Mouse (Mus musculus): ENCODE results near the gene Ehd3. TPM values are rescaled to one million over a fixed set of nuclear protein-coding genes. Genes with fewer than 3 reads are reported as not detected.

Gene Ehd3
- 20.1 and 20.9 TPM in 2 replicates for polyA plus RNA-seq (2015; fragmentation: Nextera tagmentation; extraction: Ambion mirVana)

GRCm38 (mm10) chr17:73803521-73804184 lies at the start of gene Ehd3:
TSS of gene Ehd3 (plus strand) at chr17:73804134.
- no peaks in the 10 kb centered on the region for H3K36me3 ChIP-seq
- H3K27ac ChIP-seq (replicated peaks) = peak within 1 kb of the TSS; percentile 90
- peaks cover 23% of the 10 kb centered on the region for H3K4me1 ChIP-seq (replicated peaks)
- 93% methylated on average over 5 of the region's 5 CpGs for WGBS
- peak within 1 kb of the TSS; percentile 81 for H3K9ac ChIP-seq
- ATAC-seq (ENCODE audit: low read depth) = no peak
- H3K4me2 ChIP-seq = peak within 1 kb of the TSS; percentile 83
- H3K27me3 ChIP-seq = no peaks in the 10 kb centered on the region
- peak within 1 kb of the TSS; percentile 57 for H3K4me3 ChIP-seq
- H3K9me3 ChIP-seq = no peaks in the 10 kb centered on the region

DNA sequence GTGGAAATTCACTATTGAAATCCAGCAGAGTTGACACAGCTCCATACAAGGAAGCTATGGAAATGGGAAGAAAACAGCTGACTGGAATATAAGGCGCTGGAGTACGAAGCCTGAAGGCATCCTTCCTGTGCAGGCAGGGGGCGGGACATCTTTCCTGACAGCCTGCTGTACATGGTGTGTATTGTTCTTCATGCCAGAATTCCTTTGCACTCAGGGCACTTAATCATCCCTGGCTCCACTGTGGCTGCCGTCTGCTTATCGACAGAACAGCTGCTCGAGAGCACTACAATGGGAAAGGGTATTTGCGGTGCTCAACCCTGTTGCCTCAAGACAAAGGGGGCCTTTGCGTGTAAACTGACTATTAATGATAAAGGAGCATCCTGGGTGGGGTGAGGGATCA lies 33.0 kb upstream of the Ehd3 start:
- no peak overlapping the region for H3K4me3 ChIP-seq
- ATAC-seq (ENCODE audit: low read depth) = peak; percentile 89
- H3K27me3 ChIP-seq = no peaks in the 10 kb centered on the region
- peak overlapping the region; percentile 38 for H3K27ac ChIP-seq (replicated peaks)
- no peak overlapping the region for H3K9ac ChIP-seq
- peak overlapping the region; percentile 19; the same call in 1 of the 2 replicates for H3K4me2 ChIP-seq
- peaks cover 12% of the 10 kb centered on the region for H3K4me1 ChIP-seq (replicated peaks)
- 12% methylated on average over 8 of the region's 8 CpGs for WGBS
- H3K9me3 ChIP-seq = no peaks in the 10 kb centered on the region; the same call in 1 of the 2 replicates
- H3K36me3 ChIP-seq = no peaks in the 10 kb centered on the region

DNA sequence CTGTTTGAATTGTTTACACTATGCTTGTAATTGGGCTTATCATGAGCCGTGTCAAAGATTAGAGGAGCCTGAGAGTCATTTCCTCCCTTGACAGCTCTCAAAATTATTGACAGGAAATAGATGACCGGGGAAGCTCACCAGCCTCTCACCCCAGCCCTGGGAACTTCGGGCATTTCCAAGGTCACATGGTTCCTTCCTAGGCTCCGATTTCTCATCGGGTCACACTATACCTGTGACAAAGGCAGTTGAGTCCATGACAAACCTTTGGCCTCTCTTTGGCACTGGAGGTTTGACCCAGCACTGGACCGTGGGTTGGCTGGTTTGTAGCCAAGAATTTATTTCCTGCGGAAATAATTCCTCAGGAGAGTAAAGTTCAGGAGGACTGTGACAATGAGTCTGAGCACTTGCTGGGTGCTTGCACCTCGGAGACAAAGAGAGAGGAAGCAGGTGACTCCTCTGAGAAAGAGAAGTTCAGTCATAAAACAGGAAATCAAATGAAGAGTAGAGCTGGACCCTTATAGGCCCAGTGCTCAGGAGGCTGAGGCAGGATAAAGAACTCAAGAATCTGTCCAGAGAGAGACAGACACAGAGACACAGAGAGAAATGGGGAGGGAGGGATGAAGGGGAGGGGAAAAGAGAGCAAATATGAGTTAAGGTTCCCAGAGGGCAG lies 17.2 kb upstream of the Ehd3 start:
- Histone ChIP-seq H3K4me1 (replicated peaks) (peaks cover 11% of the 10 kb centered on the region), H3K36me3 (no peaks in the 10 kb centered on the region), H3K27ac (replicated peaks) (no peak overlapping the region), H3K4me2 (no peak overlapping the region), H3K27me3 (no peaks in the 10 kb centered on the region), H3K9ac (no peak overlapping the region), H3K9me3 (no peaks in the 10 kb centered on the region), H3K4me3 (no peak overlapping the region)
- ATAC-seq (ENCODE audit: low read depth) = no peak
- 77% methylated on average over 8 of the region's 8 CpGs for WGBS

GRCm38 (mm10) chr17:73790284-73791020 lies 13.5 kb upstream of the Ehd3 start:
- Histone ChIP-seq H3K27me3 (no peaks in the 10 kb centered on the region), H3K4me1 (replicated peaks) (peaks cover 11% of the 10 kb centered on the region), H3K4me3 (no peak overlapping the region), H3K9me3 (no peaks in the 10 kb centered on the region), H3K9ac (no peak overlapping the region), H3K36me3 (no peaks in the 10 kb centered on the region), H3K4me2 (no peak overlapping the region), H3K27ac (replicated peaks) (peak overlapping the region; percentile 46; the same call in 1 of the 2 replicates)
- WGBS = 29% methylated on average over 12 of the region's 12 CpGs
- no peak for ATAC-seq (ENCODE audit: low read depth)

GRCm38 (mm10) chr17:73796789-73797188 lies 7.1 kb upstream of the Ehd3 start:
- Histone ChIP-seq H3K4me3 (no peak overlapping the region), H3K9me3 (no peaks in the 10 kb centered on the region), H3K27ac (replicated peaks) (no peak overlapping the region), H3K4me2 (no peak overlapping the region), H3K27me3 (no peaks in the 10 kb centered on the region), H3K36me3 (no peaks in the 10 kb centered on the region), H3K4me1 (replicated peaks) (no peaks in the 10 kb centered on the region), H3K9ac (no peak overlapping the region)
- ATAC-seq (ENCODE audit: low read depth) = no peak
- WGBS = 68% methylated on average over 6 of the region's 6 CpGs

DNA sequence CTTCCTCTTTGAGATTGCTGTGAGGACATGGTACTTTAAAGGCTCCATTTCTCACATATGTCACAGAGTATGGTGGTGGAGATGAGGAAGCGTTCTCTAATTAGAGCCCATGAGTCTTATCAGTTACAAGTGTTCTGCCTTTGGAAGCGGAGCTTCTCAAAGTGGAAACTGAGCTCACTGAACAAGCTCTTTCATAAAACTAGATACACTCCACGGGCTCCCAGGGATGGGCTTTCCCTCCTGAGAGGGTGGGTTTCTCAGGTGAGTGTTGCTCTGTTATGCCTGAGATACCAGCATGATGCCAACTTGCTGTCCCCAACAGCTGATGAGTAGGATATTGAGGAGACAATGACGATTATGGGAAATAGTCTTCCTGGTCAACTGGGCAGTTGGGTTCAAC lies 6.2 kb upstream of the Ehd3 start:
- ATAC-seq (ENCODE audit: low read depth) = no peak
- no peak overlapping the region for H3K4me2 ChIP-seq

GRCm38 (mm10) chr17:73804592-73805271 lies 798 bp downstream of the Ehd3 start:
- Histone ChIP-seq H3K4me3 (peak overlapping the region; percentile 57), H3K4me1 (replicated peaks) (peaks cover 27% of the 10 kb centered on the region), H3K4me2 (peak overlapping the region; percentile 83), H3K36me3 (no peaks in the 10 kb centered on the region), H3K27me3 (no peaks in the 10 kb centered on the region), H3K9ac (peak overlapping the region; percentile 81), H3K9me3 (no peaks in the 10 kb centered on the region), H3K27ac (replicated peaks) (peak overlapping the region; percentile 90)
- ATAC-seq (ENCODE audit: low read depth) = peak; percentile 99
- 0% methylated on average over 45 of the region's 45 CpGs for WGBS

More for the DNA sequence above, 6.2 kb upstream of the Ehd3 start:
- no peak overlapping the region for H3K4me3 ChIP-seq
- H3K9me3 ChIP-seq = no peaks in the 10 kb centered on the region
- H3K27me3 ChIP-seq = no peaks in the 10 kb centered on the region
- no peaks in the 10 kb centered on the region for H3K36me3 ChIP-seq
- H3K9ac ChIP-seq = no peak overlapping the region
- no peak overlapping the region for H3K27ac ChIP-seq (replicated peaks)
- 84% methylated on average over 4 of the region's 4 CpGs for WGBS
- H3K4me1 ChIP-seq (replicated peaks) = no peaks in the 10 kb centered on the region

DNA sequence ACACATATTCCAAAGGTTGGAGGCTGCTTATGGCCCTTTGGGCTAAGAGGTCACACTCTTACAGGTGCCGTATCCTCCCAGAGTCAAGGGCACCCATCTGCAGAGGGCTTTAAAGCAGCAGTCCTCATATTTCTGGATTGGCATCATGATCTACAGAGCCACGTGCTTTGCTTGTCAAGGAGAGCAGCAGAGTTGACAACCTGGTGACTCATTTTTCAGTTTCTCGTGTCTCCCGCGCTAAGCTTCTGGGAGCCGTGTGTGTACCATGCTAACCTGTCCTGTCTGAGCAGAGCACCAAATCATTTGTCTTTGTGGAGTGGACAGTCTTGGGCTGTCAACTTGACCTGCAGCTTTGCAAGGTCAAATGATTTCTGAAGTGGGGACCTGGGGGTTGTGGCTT lies 2.4 kb downstream of the Ehd3 start:
- WGBS = 91% methylated on average over 6 of the region's 6 CpGs
- Histone ChIP-seq H3K36me3 (no peaks in the 10 kb centered on the region), H3K4me2 (peak overlapping the region; percentile 83), H3K27me3 (no peaks in the 10 kb centered on the region), H3K4me1 (replicated peaks) (peaks cover 27% of the 10 kb centered on the region), H3K4me3 (peak overlapping the region; percentile 57; the same call in 1 of the 2 replicates), H3K9ac (no peak overlapping the region), H3K9me3 (no peaks in the 10 kb centered on the region), H3K27ac (replicated peaks) (no peak overlapping the region)
- no peak for ATAC-seq (ENCODE audit: low read depth)

GRCm38 (mm10) chr17:73807211-73807610 lies 3.3 kb downstream of the Ehd3 start:
- Histone ChIP-seq H3K9me3 (no peaks in the 10 kb centered on the region), H3K4me2 (no peak overlapping the region), H3K27me3 (no peaks in the 10 kb centered on the region), H3K4me3 (no peak overlapping the region), H3K9ac (no peak overlapping the region), H3K36me3 (no peaks in the 10 kb centered on the region), H3K4me1 (replicated peaks) (peaks cover 34% of the 10 kb centered on the region), H3K27ac (replicated peaks) (no peak overlapping the region)
- WGBS = 89% methylated on average over 5 of the region's 5 CpGs
- ATAC-seq (ENCODE audit: low read depth) = no peak

- H3K36me3 ChIP-seq = no peaks in the 10 kb centered on the region
- H3K27me3 ChIP-seq = no peaks in the 10 kb centered on the region
- H3K9ac ChIP-seq = no peak overlapping the region
- H3K9me3 ChIP-seq = no peaks in the 10 kb centered on the region
- H3K4me3 ChIP-seq = no peak overlapping the region
- H3K27ac ChIP-seq (replicated peaks) = no peak overlapping the region
- H3K4me2 ChIP-seq = 0 out of 2 replicates have a peak overlapping the region, but pooled peaks have one; percentile 6
- ATAC-seq (ENCODE audit: low read depth) = no peak
- WGBS = 56% methylated on average over 6 of the region's 6 CpGs
- H3K4me1 ChIP-seq (replicated peaks) = peaks cover 39% of the 10 kb centered on the region
Observed at GRCm38 (mm10) chr17:73808431-73808830, 4.5 kb downstream of the Ehd3 start.

GRCm38 (mm10) chr17:73810801-73811200 lies 6.9 kb downstream of the Ehd3 start:
- 85% methylated on average over 1 of the region's 1 CpGs for WGBS
- Histone ChIP-seq H3K27ac (replicated peaks) (no peak overlapping the region), H3K36me3 (no peaks in the 10 kb centered on the region), H3K4me3 (no peak overlapping the region), H3K9ac (no peak overlapping the region), H3K4me1 (replicated peaks) (peaks cover 33% of the 10 kb centered on the region), H3K4me2 (no peak overlapping the region), H3K9me3 (no peaks in the 10 kb centered on the region), H3K27me3 (no peaks in the 10 kb centered on the region)
- ATAC-seq (ENCODE audit: low read depth) = no peak

Measured in neural tube, embryonic 13.5 days (tissue).